Mouse (Mus musculus) cerebellum, adult 2 months (tissue): Measurements from ENCODE around the gene Tacr1. TPM values are rescaled to one million over a fixed set of nuclear protein-coding genes. Genes with fewer than 3 reads are reported as not detected.

Source experiments
- DNase-seq, 2 experiments: peaks; one replicate each; pipeline ENCODE4 v3.0.0; 2021
- H3K27ac ChIP-seq: fragments of 200-500 bp; 2 replicates; pipeline ENCODE4 v1.5.1; 2012; ENCODE audit warnings: low read length, control low read depth, inconsistent platforms; ENCODE audit not compliant: insufficient read depth
- H3K27me3 ChIP-seq: fragments of 200-500 bp; 2 replicates; pipeline ENCODE4 v1.6.1; 2012; ENCODE audit warnings: inconsistent platforms, mild to moderate bottlenecking, low read length, moderate library complexity; ENCODE audit not compliant: control insufficient read depth, insufficient read depth
- H3K4me1 ChIP-seq: fragments of 200-500 bp; 2 replicates; pipeline ENCODE4 v1.6.1; 2011; ENCODE audit warnings: low read length; ENCODE audit not compliant: control insufficient read depth, insufficient read depth
- H3K4me3 ChIP-seq: fragments of 200-500 bp; replicated peaks from 2 replicates; pipeline ENCODE3; 2011; ENCODE audit warnings: mild to moderate bottlenecking, low read depth, low read length, control low read depth; ENCODE audit not compliant: insufficient read depth
- CTCF ChIP-seq: fragments of 200-500 bp; IDR thresholded peaks from 2 replicates; pipeline ENCODE4 v1.5.1; 2011; ENCODE audit warnings: low read depth, mild to moderate bottlenecking, control low read depth, low read length, moderate library complexity, borderline replicate concordance; ENCODE audit not compliant: insufficient read depth
- POLR2A ChIP-seq: fragments of 200-500 bp; IDR thresholded peaks from 2 replicates; pipeline ENCODE4 v1.6.1; 2011; ENCODE audit warnings: low read length, control low read depth, borderline replicate concordance; ENCODE audit not compliant: insufficient read depth
- WGBS: fragments of 180-500 bp; shearing (Covaris S2); methylation state at CpG from one replicate; pipeline ENCODE4 v1.1.7; 2018; 5-methylcytosine and 5-hydroxymethylcytosine counted together
- polyA plus RNA-seq: library from polyadenylated mRNA; depleted of rRNA; stranded (reverse); fragments of >200 nt; gene quantifications from 2 replicates; pipeline ENCODE4 v1.2.3, GENCODE M21; 2012; rRNA removed

Tacr1 gene
- 1.2 and 1.4 TPM in 2 replicates for polyA plus RNA-seq

GRCm38 (mm10) chr6:82401595-82402451 is at the start of gene Tacr1:
TSS of gene Tacr1 (plus strand) at chr6:82402334.
- Histone ChIP-seq H3K4me3 (no peak within 1 kb of the TSS), H3K27me3 (no peaks in the 10 kb centered on the region; the same call in 1 of the 2 replicates), H3K27ac (no peak within 1 kb of the TSS), H3K4me1 (peaks cover 6% of the 10 kb centered on the region; the same call in 1 of the 2 replicates)
- TF ChIP-seq POLR2A (no peak), CTCF (no peak)
- DNase-seq, result peak; percentile 18 to 29
- under 1% methylated on average over 28 of the region's 28 CpGs for WGBS

- 44% methylated on average over 3 of the region's 3 CpGs for WGBS
- no peaks in the 10 kb centered on the region for H3K27me3 ChIP-seq
- TF ChIP-seq CTCF (no peak), POLR2A (no peak)
- no peak overlapping the region for H3K4me3 ChIP-seq
- H3K27ac ChIP-seq, result no peak overlapping the region
- DNase-seq, result no peak
- no peaks in the 10 kb centered on the region for H3K4me1 ChIP-seq
Observed at GRCm38 (mm10) chr6:82376144-82376543, 26.0 kb upstream of the Tacr1 start.

GRCm38 (mm10) chr6:82383556-82383955 is 18.6 kb upstream of the Tacr1 start:
- TF ChIP-seq POLR2A (no peak), CTCF (0 out of 2 replicates have a peak, but pooled peaks have one; percentile 7)
- no peak for DNase-seq
- 89% methylated on average over 5 of the region's 5 CpGs for WGBS
- no peaks in the 10 kb centered on the region for H3K27me3 ChIP-seq
- no peaks in the 10 kb centered on the region for H3K4me1 ChIP-seq
- H3K4me3 ChIP-seq, result no peak overlapping the region
- H3K27ac ChIP-seq, result no peak overlapping the region

GRCm38 (mm10) chr6:82402501-82403495 is 664 bp downstream of the Tacr1 start:
- Histone ChIP-seq H3K4me3 (no peak overlapping the region), H3K4me1 (peaks cover 6% of the 10 kb centered on the region; the same call in 1 of the 2 replicates), H3K27me3 (no peaks in the 10 kb centered on the region; the same call in 1 of the 2 replicates), H3K27ac (no peak overlapping the region)
- peak; percentile 29 to 35 for DNase-seq
- TF ChIP-seq POLR2A, result no peak
- no peak for TF ChIP-seq CTCF
- 1% methylated on average over 34 of the region's 34 CpGs for WGBS

- WGBS, result 68% methylated on average over 6 of the region's 6 CpGs
- no peaks in the 10 kb centered on the region for H3K4me1 ChIP-seq
- no peak overlapping the region for H3K27ac ChIP-seq
- no peak overlapping the region for H3K4me3 ChIP-seq
- no peaks in the 10 kb centered on the region for H3K27me3 ChIP-seq
- no peak for DNase-seq
- no peak for TF ChIP-seq POLR2A
- TF ChIP-seq CTCF, result no peak
Observed at GRCm38 (mm10) chr6:82418367-82418766, 16.2 kb downstream of the Tacr1 start.

GRCm38 (mm10) chr6:82420222-82420621 is 18.1 kb downstream of the Tacr1 start:
- Histone ChIP-seq H3K4me3 (no peak overlapping the region), H3K4me1 (no peaks in the 10 kb centered on the region), H3K27me3 (no peaks in the 10 kb centered on the region), H3K27ac (no peak overlapping the region)
- TF ChIP-seq CTCF (no peak), POLR2A (no peak)
- 8% methylated on average over 4 of the region's 4 CpGs for WGBS
- no peak for DNase-seq

- TF ChIP-seq POLR2A (no peak), CTCF (no peak)
- DNase-seq, result no peak
- 59% methylated on average over 6 of the region's 6 CpGs for WGBS
- no peak overlapping the region for H3K4me3 ChIP-seq
- no peaks in the 10 kb centered on the region for H3K27me3 ChIP-seq
- H3K4me1 ChIP-seq, result no peaks in the 10 kb centered on the region
- no peak overlapping the region for H3K27ac ChIP-seq
Observed at GRCm38 (mm10) chr6:82428890-82429289, 26.8 kb downstream of the Tacr1 start.

- Histone ChIP-seq H3K4me3 (no peak overlapping the region), H3K27ac (no peak overlapping the region), H3K27me3 (no peaks in the 10 kb centered on the region), H3K4me1 (no peaks in the 10 kb centered on the region)
- no peak for TF ChIP-seq POLR2A
- TF ChIP-seq CTCF, result no peak
- no peak for DNase-seq
- WGBS, result 55% methylated on average over 6 of the region's 6 CpGs
Observed at GRCm38 (mm10) chr6:82429766-82430165, 27.6 kb downstream of the Tacr1 start.
